ENCODE assay signal across 8 mouse cellular contexts in the genomic region with DNA sequence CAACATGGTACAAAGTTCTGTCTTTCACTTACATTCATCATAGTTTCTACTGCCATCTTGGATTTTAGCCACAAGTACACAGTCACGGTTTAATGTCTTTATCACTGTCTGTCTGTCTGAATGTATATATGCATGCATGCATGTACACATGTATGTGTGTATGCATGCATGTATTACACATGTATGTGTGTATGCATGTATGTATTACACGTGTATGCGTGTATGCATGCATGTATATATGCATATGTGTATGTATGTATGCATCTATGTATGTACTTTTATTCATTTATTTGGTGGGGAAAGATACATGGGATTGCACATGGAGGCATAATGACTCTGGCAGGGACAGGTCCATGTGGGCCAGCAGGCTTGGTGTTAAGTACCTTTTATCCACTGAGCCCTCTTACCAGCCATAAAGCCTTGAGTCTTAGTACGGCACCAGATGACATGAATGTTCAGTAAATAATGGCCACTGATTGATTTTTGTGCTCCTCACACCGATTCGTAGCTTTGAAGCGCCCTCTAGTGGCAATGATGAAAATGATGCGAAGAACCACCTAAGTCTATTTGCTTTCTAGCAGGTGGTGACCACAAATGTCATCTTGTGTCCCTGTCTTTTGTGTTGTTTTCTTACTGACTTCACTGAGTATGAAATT. TPM values are rescaled to one million over a fixed set of nuclear protein-coding genes. Genes with fewer than 3 reads are reported as not detected.
DNase-seq lines count a peak whose midpoint lies in the region; ATAC-seq and TF ChIP-seq lines count a peak whose summit lies in the region.

No protein-coding gene starts in this region.

- H3K4me3 ChIP-seq in G1E (ENCODE audit: low read depth, low read length): no peak overlapping the region
- no peak overlapping the region for H3K4me3 ChIP-seq in embryonic facial prominence, embryonic 11.5 days (ENCODE audit: low read depth, low read length)
- H3K4me3 ChIP-seq in lung, embryonic 15.5 days: no peak overlapping the region

- WGBS in embryonic facial prominence, embryonic 11.5 days: 13% methylated on average over 8 of the region's 8 CpGs
- whole genome bisulfite sequencing in lung, embryonic 15.5 days: 10% methylated on average over 8 of the region's 8 CpGs

- H3K4me2 ChIP-seq in embryonic facial prominence, embryonic 11.5 days (ENCODE audit: low read depth, low read length): no peak overlapping the region
- no peak overlapping the region for H3K4me2 ChIP-seq in lung, embryonic 15.5 days

- intact Hi-C loops in heart, postnatal 36 days (cut with DNase I): loop anchor here (1.0 to 2.0 kb wide), 4 partner anchors 20 to 183 kb away; a partner anchor contains a TSS

- TF ChIP-seq CTCF in G1E (IDR thresholded peaks at IDR 0.05; ENCODE audit: low read depth, low read length): peak; percentile 73

- no peaks in the 10 kb centered on the region; the same call in 1 of the 2 replicates for H3K4me1 ChIP-seq in G1E (ENCODE audit: insufficient read depth, low read depth, low read length)
- no peaks in the 10 kb centered on the region for H3K4me1 ChIP-seq in embryonic facial prominence, embryonic 11.5 days (ENCODE audit: control insufficient read depth, insufficient read depth, low read length)
- peaks cover 14% of the 10 kb centered on the region for H3K4me1 ChIP-seq in lung, embryonic 15.5 days

- peaks cover 3% of the 10 kb centered on the region for H3K9me3 ChIP-seq in G1E (replicated peaks)
- H3K9me3 ChIP-seq in embryonic facial prominence, embryonic 11.5 days (replicated peaks; ENCODE audit: control insufficient read depth, low read length): no peaks in the 10 kb centered on the region
- H3K9me3 ChIP-seq in lung, embryonic 15.5 days: no peaks in the 10 kb centered on the region

- peak; percentile 43 for DNase-seq in G1E (ENCODE audit: low spot score)
- peak; percentile 57 to 72 for DNase-seq in adrenal gland, postnatal 36 days
- peak; percentile 89 for DNase-seq in embryonic facial prominence, embryonic 11.5 days (ENCODE audit: low spot score)
- DNase-seq in heart, postnatal 36 days: peak; percentile 64 to 70
- DNase-seq in kidney, postnatal 36 days: peak; percentile 62 to 81
- DNase-seq in retina, embryonic 14.5 days (ENCODE audit: low spot score): peak; percentile 90
- no peak for DNase-seq in ovary, adult 18-20 months (ENCODE audit: low spot score)

- no peaks in the 10 kb centered on the region for H3K36me3 ChIP-seq in G1E (replicated peaks)
- H3K36me3 ChIP-seq in embryonic facial prominence, embryonic 11.5 days (replicated peaks; ENCODE audit: control insufficient read depth, insufficient read depth, low read depth, low read length): no peaks in the 10 kb centered on the region
- H3K36me3 ChIP-seq in lung, embryonic 15.5 days: no peaks in the 10 kb centered on the region

- no peak overlapping the region for H3K27ac ChIP-seq in embryonic facial prominence, embryonic 11.5 days (replicated peaks; ENCODE audit: low read depth, low read length)
- no peak overlapping the region for H3K27ac ChIP-seq in lung, embryonic 15.5 days

- peaks cover 13% of the 10 kb centered on the region for H3K27me3 ChIP-seq in G1E (ENCODE audit: insufficient read depth, low read length)
- no peaks in the 10 kb centered on the region for H3K27me3 ChIP-seq in embryonic facial prominence, embryonic 11.5 days (ENCODE audit: control insufficient read depth, insufficient read depth, low read length)
- H3K27me3 ChIP-seq in lung, embryonic 15.5 days: no peaks in the 10 kb centered on the region

- ATAC-seq in G1E (ENCODE audit: extremely low read depth, insufficient number of reproducible peaks, low FRiP score, poor library complexity, severe bottlenecking): 0 out of 2 replicates have a peak, but pooled peaks have one; percentile 8
- peak; percentile 73; the same call in 1 of the 2 replicates for ATAC-seq in embryonic facial prominence, embryonic 11.5 days (replicated peaks; ENCODE audit: insufficient number of reproducible peaks, low FRiP score, low TSS enrichment, low read depth)
- peak; percentile 42; the same call in 1 of the 2 replicates for ATAC-seq in lung, embryonic 15.5 days (ENCODE audit: borderline replicate concordance, extremely low read depth, low FRiP score, low TSS enrichment)

- no peak overlapping the region for H3K9ac ChIP-seq in embryonic facial prominence, embryonic 11.5 days (replicated peaks; ENCODE audit: low read length)
- no peak overlapping the region for H3K9ac ChIP-seq in lung, embryonic 15.5 days

RNA-seq across cellular contexts. Expression of a gene that starts 10.1 kb away (rescaled TPM):
- total RNA-seq in G1E (2014; fragmentation: Nextera tagmentation) (133 and 225 TPM in 2 replicates), G1E (2017) (46.8 and 89.6 TPM in 2 replicates)
- 191 and 224 TPM in 2 replicates for polyA plus RNA-seq in G1E (2012)
- 10 to 100 TPM; 74.1 to 79.8 TPM for total RNA-seq in adrenal gland, postnatal 36 days (2021)
- 507 and 549 TPM in 2 replicates for polyA plus RNA-seq in embryonic facial prominence, embryonic 11.5 days (2014; fragmentation: Nextera tagmentation; extraction: Ambion mirVana)
- 10 to 100 TPM; 68.3 to 78.2 TPM for total RNA-seq in heart, postnatal 36 days (2021)
- polyA plus RNA-seq in lung, embryonic 15.5 days (2015; fragmentation: Nextera tagmentation; extraction: Ambion mirVana): 402 and 410 TPM in 2 replicates

RNA-seq across cellular contexts. Expression of a gene that starts 21.5 kb away (rescaled TPM):
- total RNA-seq in G1E (2014; fragmentation: Nextera tagmentation) (198 and 227 TPM in 2 replicates), G1E (2017) (101 and 150 TPM in 2 replicates)
- 41.9 and 45.7 TPM in 2 replicates for polyA plus RNA-seq in G1E (2012)
- 10 to 100 TPM; 32.5 TPM for total RNA-seq in adrenal gland, postnatal 36 days (2021)
- 88.7 and 103 TPM in 2 replicates for polyA plus RNA-seq in embryonic facial prominence, embryonic 11.5 days (2014; fragmentation: Nextera tagmentation; extraction: Ambion mirVana)
- total RNA-seq in heart, postnatal 36 days (2021): 10 to 100 TPM; 22.8 to 23.7 TPM
- polyA plus RNA-seq in lung, embryonic 15.5 days (2015; fragmentation: Nextera tagmentation; extraction: Ambion mirVana): 68.1 and 72.2 TPM in 2 replicates

RNA-seq across cellular contexts. Expression of a gene that starts 49.8 kb away (rescaled TPM):
- total RNA-seq in G1E (2014; fragmentation: Nextera tagmentation): not detected in 2 replicates
- total RNA-seq in G1E (2017): 0.05 TPM in 1 of 2 replicates, not detected in the other
- polyA plus RNA-seq in G1E (2012): 0.03 TPM in 1 of 2 replicates, not detected in the other
- total RNA-seq in adrenal gland, postnatal 36 days (2021): 10 to 100 TPM; 16.1 to 29.8 TPM
- 4.2 and 5.1 TPM in 2 replicates for polyA plus RNA-seq in embryonic facial prominence, embryonic 11.5 days (2014; fragmentation: Nextera tagmentation; extraction: Ambion mirVana)
- 10 to 100 TPM in 1 of 2 experiments, 1 to 10 TPM in 1; 4.1 to 12.8 TPM for total RNA-seq in heart, postnatal 36 days (2021)
- 6.7 and 7.8 TPM in 2 replicates for polyA plus RNA-seq in lung, embryonic 15.5 days (2015; fragmentation: Nextera tagmentation; extraction: Ambion mirVana)

Comparison
In these comparisons a context has a peak if more than half of its experiments do, and no peak if none do; other contexts are left out.
1. ATAC-seq: peak in every context shown above with its lines; median percentile 73 in embryonic facial prominence, embryonic 11.5 days; 42 in lung, embryonic 15.5 days; 8 in G1E.
2. RNA of a gene that starts 49.8 kb away (total RNA-seq): 16.1 to 29.8 TPM in adrenal gland, postnatal 36 days and 4.1 to 12.8 TPM in heart, postnatal 36 days; 0.05 TPM in G1E; every median in the first group is over 4 times any median in the second.